Mouse (Mus musculus) G1E (cell line): ENCODE measurements around the gene 1810049J17Rik.

Source experiments
- CTCF ChIP-seq: IDR thresholded peaks from 2 replicates; pipeline ENCODE4 v1.5.1; 2012; ENCODE audit warnings: low read depth, low read length, inconsistent platforms, mixed read lengths
- GATA1 ChIP-seq: IDR thresholded peaks from 2 replicates; pipeline ENCODE4 v1.6.1; 2012; ENCODE audit warnings: borderline replicate concordance, low read length, inconsistent platforms, mixed read lengths
- POLR2AphosphoS5 ChIP-seq: IDR thresholded peaks from 2 replicates; pipeline ENCODE4 v1.6.1; 2012; ENCODE audit warnings: low read depth, low read length, inconsistent platforms; ENCODE audit not compliant: insufficient replicate concordance
- TAL1 ChIP-seq: conservative IDR thresholded peaks from 2 replicates; pipeline ENCODE4 v1.6.1; 2012; ENCODE audit warnings: low read depth, low read length, inconsistent platforms, mixed read lengths

GRCm38 (mm10) chr15:12315996-12316395, 5.7 kb downstream of the 1810049J17Rik start:
- TF ChIP-seq CTCF (no peak), TAL1 (no peak), GATA1 (no peak), POLR2AphosphoS5 (no peak)
